Mouse (Mus musculus): ENCODE data around the gene Dnajc15. TPM values are rescaled to one million over a fixed set of nuclear protein-coding genes. Genes with fewer than 3 reads are reported as not detected.

The Dnajc15 gene
- polyA plus RNA-seq, 1 experiment from 2014 or later: 119 TPM

DNA sequence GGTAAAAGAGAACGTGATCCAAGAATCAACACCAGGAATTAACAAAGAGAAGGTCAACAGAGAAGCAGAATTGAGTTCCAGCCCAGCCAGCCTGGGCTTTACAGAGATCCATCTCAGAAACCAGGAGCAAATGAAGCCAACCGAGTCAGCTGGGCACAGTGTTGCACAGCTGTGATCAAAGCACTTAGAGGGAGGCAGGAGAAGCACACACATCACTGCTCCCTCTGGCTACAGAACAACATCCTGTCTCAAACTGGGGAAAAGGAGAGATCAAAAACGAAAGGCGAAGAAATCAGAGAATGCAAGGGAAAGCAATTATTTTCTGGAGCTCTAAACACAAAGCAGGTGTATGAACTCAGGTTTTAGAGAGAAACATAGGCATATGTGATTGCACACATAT lies 28.7 kb downstream of the Dnajc15 start:
- 58% methylated on average over 4 of the region's 4 CpGs for WGBS

DNA sequence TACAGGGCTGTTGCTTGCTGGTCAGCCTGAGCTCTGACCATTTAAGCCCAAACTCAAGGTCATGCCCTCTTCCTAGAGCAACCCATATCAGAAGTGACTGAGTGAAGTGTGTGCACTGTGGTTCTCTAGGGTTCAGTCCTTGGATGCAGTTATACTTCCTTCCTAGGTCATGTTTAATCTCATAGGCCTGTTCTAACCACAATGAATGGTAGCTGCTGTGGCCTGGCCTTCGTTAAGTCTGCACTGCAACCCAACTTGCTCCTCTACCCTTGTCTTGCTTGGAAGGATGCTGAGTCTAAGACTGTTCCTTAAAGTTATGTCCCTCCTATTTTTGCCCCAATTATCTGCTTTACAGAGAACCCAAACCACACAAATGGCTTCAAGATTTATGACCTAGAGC lies 29.4 kb downstream of the Dnajc15 start:
- Histone ChIP-seq H3K27ac (replicated peaks; ENCODE audit: low read depth, low read length) (no peak overlapping the region), H3K36me3 (ENCODE audit: control insufficient read depth, insufficient read depth, low read length) (no peaks in the 10 kb centered on the region), H3K4me3 (ENCODE audit: low read depth, low read length) (no peak overlapping the region), H3K9me3 (ENCODE audit: control insufficient read depth, low read length) (no peaks in the 10 kb centered on the region), H3K4me2 (ENCODE audit: low read depth, severe bottlenecking) (no peak overlapping the region), H3K4me1 (ENCODE audit: control insufficient read depth, insufficient read depth, low read length) (no peaks in the 10 kb centered on the region), H3K27me3 (ENCODE audit: control insufficient read depth, insufficient read depth, low read length) (no peaks in the 10 kb centered on the region), H3K9ac (ENCODE audit: low read length) (no peak overlapping the region)
- DNase-seq (ENCODE audit: low spot score) (no peak), ATAC-seq (ENCODE audit: insufficient number of reproducible peaks, low FRiP score, low TSS enrichment, low read depth) (no peak)
- 80% methylated on average over 1 of the region's 1 CpGs for WGBS

More for the DNA sequence above, 28.7 kb downstream of the Dnajc15 start:
- no peak overlapping the region for H3K4me2 ChIP-seq (ENCODE audit: low read depth, severe bottlenecking)
- H3K4me1 ChIP-seq (ENCODE audit: control insufficient read depth, insufficient read depth, low read length): no peaks in the 10 kb centered on the region
- ATAC-seq (ENCODE audit: insufficient number of reproducible peaks, low FRiP score, low TSS enrichment, low read depth): no peak
- no peaks in the 10 kb centered on the region for H3K9me3 ChIP-seq (ENCODE audit: control insufficient read depth, low read length)
- H3K27me3 ChIP-seq (ENCODE audit: control insufficient read depth, insufficient read depth, low read length): no peaks in the 10 kb centered on the region
- H3K36me3 ChIP-seq (ENCODE audit: control insufficient read depth, insufficient read depth, low read length): no peaks in the 10 kb centered on the region
- no peak for DNase-seq (ENCODE audit: low spot score)
- no peak overlapping the region for H3K9ac ChIP-seq (ENCODE audit: low read length)
- H3K4me3 ChIP-seq (ENCODE audit: low read depth, low read length): no peak overlapping the region
- H3K27ac ChIP-seq (replicated peaks; ENCODE audit: low read depth, low read length): no peak overlapping the region

DNA sequence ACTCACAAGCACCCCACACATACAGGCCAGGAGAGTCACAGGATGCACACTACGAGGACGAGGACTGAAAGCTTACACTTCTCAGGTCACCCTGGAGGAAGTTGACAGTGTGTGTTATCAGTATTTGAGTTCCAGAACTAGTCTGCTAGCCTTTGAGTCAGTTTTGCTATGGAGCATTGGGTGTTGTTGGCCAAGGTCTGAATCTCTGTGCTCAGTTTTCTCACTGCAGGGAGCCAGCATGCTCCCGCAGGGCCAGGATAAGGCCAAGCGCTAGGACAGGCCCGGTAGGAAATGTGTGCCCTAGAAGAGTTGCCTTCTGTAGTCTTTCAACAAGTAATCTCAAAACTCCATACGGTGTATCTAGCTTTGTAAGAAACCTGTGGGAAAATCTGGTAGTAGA lies 34.4 kb downstream of the Dnajc15 start:
- no peak overlapping the region for H3K4me2 ChIP-seq (ENCODE audit: low read depth, severe bottlenecking)
- H3K36me3 ChIP-seq (ENCODE audit: control insufficient read depth, insufficient read depth, low read length): no peaks in the 10 kb centered on the region
- H3K4me3 ChIP-seq (ENCODE audit: low read depth, low read length): no peak overlapping the region
- no peaks in the 10 kb centered on the region for H3K27me3 ChIP-seq (ENCODE audit: control insufficient read depth, insufficient read depth, low read length)
- no peaks in the 10 kb centered on the region for H3K4me1 ChIP-seq (ENCODE audit: control insufficient read depth, insufficient read depth, low read length)
- no peaks in the 10 kb centered on the region for H3K9me3 ChIP-seq (ENCODE audit: control insufficient read depth, low read length)
- H3K9ac ChIP-seq (ENCODE audit: low read length): no peak overlapping the region
- ATAC-seq (ENCODE audit: insufficient number of reproducible peaks, low FRiP score, low TSS enrichment, low read depth): no peak
- no peak overlapping the region for H3K27ac ChIP-seq (replicated peaks; ENCODE audit: low read depth, low read length)
- no peak for DNase-seq (ENCODE audit: low spot score)
- WGBS: 87% methylated on average over 6 of the region's 6 CpGs

- Histone ChIP-seq H3K4me2 (ENCODE audit: low read depth, severe bottlenecking) (no peak overlapping the region), H3K4me1 (ENCODE audit: control insufficient read depth, insufficient read depth, low read length) (no peaks in the 10 kb centered on the region), H3K9ac (ENCODE audit: low read length) (no peak overlapping the region), H3K4me3 (ENCODE audit: low read depth, low read length) (no peak overlapping the region), H3K9me3 (ENCODE audit: control insufficient read depth, low read length) (no peaks in the 10 kb centered on the region), H3K27ac (replicated peaks; ENCODE audit: low read depth, low read length) (no peak overlapping the region), H3K36me3 (ENCODE audit: control insufficient read depth, insufficient read depth, low read length) (no peaks in the 10 kb centered on the region), H3K27me3 (ENCODE audit: control insufficient read depth, insufficient read depth, low read length) (no peaks in the 10 kb centered on the region)
- DNase-seq (ENCODE audit: low spot score): no peak
- no peak for ATAC-seq (ENCODE audit: insufficient number of reproducible peaks, low FRiP score, low TSS enrichment, low read depth)
- WGBS: 95% methylated on average over 2 of the region's 2 CpGs
Measured at GRCm38 (mm10) chr14:77840078-77840477, 34.8 kb downstream of the Dnajc15 start.

- 87% methylated on average over 2 of the region's 2 CpGs for WGBS
- no peak overlapping the region for H3K4me2 ChIP-seq (ENCODE audit: low read depth, severe bottlenecking)
- H3K4me3 ChIP-seq (ENCODE audit: low read depth, low read length): no peak overlapping the region
- H3K27me3 ChIP-seq (ENCODE audit: control insufficient read depth, insufficient read depth, low read length): no peaks in the 10 kb centered on the region
- H3K9ac ChIP-seq (ENCODE audit: low read length): no peak overlapping the region
- no peak overlapping the region for H3K27ac ChIP-seq (replicated peaks; ENCODE audit: low read depth, low read length)
- ATAC-seq (ENCODE audit: insufficient number of reproducible peaks, low FRiP score, low TSS enrichment, low read depth) (no peak), DNase-seq (ENCODE audit: low spot score) (no peak)
- no peaks in the 10 kb centered on the region for H3K9me3 ChIP-seq (ENCODE audit: control insufficient read depth, low read length)
- no peaks in the 10 kb centered on the region for H3K36me3 ChIP-seq (ENCODE audit: control insufficient read depth, insufficient read depth, low read length)
- H3K4me1 ChIP-seq (ENCODE audit: control insufficient read depth, insufficient read depth, low read length): no peaks in the 10 kb centered on the region
Measured at GRCm38 (mm10) chr14:77836794-77837193, 38.1 kb downstream of the Dnajc15 start.

- Histone ChIP-seq H3K4me1 (ENCODE audit: control insufficient read depth, insufficient read depth, low read length) (no peaks in the 10 kb centered on the region), H3K9ac (ENCODE audit: low read length) (no peak overlapping the region), H3K4me3 (ENCODE audit: low read depth, low read length) (no peak overlapping the region), H3K36me3 (ENCODE audit: control insufficient read depth, insufficient read depth, low read length) (no peaks in the 10 kb centered on the region), H3K4me2 (ENCODE audit: low read depth, severe bottlenecking) (no peak overlapping the region), H3K27me3 (ENCODE audit: control insufficient read depth, insufficient read depth, low read length) (no peaks in the 10 kb centered on the region), H3K9me3 (ENCODE audit: control insufficient read depth, low read length) (no peaks in the 10 kb centered on the region), H3K27ac (replicated peaks; ENCODE audit: low read depth, low read length) (no peak overlapping the region)
- ATAC-seq (ENCODE audit: insufficient number of reproducible peaks, low FRiP score, low TSS enrichment, low read depth) (no peak), DNase-seq (ENCODE audit: low spot score) (no peak)
Measured at GRCm38 (mm10) chr14:77832359-77832758, 42.6 kb downstream of the Dnajc15 start.

DNA sequence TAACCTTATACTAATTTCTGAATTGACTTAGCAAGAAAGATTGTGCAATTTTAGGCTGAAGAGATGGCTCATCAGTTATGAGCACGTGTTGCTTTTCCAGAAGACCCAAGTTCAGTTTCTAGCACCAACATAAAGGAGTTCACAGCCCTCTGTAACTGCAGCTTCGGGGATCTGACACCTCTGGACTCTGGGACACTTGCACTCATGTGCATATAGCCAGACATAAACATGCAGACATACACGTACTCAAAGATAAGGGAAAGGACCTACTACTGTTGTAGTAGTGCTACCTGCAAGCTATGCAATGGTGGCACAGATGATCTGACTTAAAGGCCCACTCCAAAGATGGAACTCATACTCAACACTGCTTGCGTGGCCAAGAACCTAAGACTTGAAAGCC lies 43.0 kb downstream of the Dnajc15 start:
- no peak for ATAC-seq (ENCODE audit: insufficient number of reproducible peaks, low FRiP score, low TSS enrichment, low read depth)
- Histone ChIP-seq H3K27ac (replicated peaks; ENCODE audit: low read depth, low read length) (no peak overlapping the region), H3K9me3 (ENCODE audit: control insufficient read depth, low read length) (no peaks in the 10 kb centered on the region), H3K4me1 (ENCODE audit: control insufficient read depth, insufficient read depth, low read length) (no peaks in the 10 kb centered on the region), H3K9ac (ENCODE audit: low read length) (no peak overlapping the region), H3K4me2 (ENCODE audit: low read depth, severe bottlenecking) (no peak overlapping the region), H3K27me3 (ENCODE audit: control insufficient read depth, insufficient read depth, low read length) (no peaks in the 10 kb centered on the region), H3K4me3 (ENCODE audit: low read depth, low read length) (no peak overlapping the region), H3K36me3 (ENCODE audit: control insufficient read depth, insufficient read depth, low read length) (no peaks in the 10 kb centered on the region)
- 93% methylated on average over 4 of the region's 4 CpGs for WGBS
- DNase-seq (ENCODE audit: low spot score): no peak

GRCm38 (mm10) chr14:77829673-77830072 lies 45.3 kb downstream of the Dnajc15 start:
- no peaks in the 10 kb centered on the region for H3K9me3 ChIP-seq (ENCODE audit: control insufficient read depth, low read length)
- no peak for ATAC-seq (ENCODE audit: insufficient number of reproducible peaks, low FRiP score, low TSS enrichment, low read depth)
- no peak overlapping the region for H3K9ac ChIP-seq (ENCODE audit: low read length)
- no peaks in the 10 kb centered on the region for H3K27me3 ChIP-seq (ENCODE audit: control insufficient read depth, insufficient read depth, low read length)
- H3K36me3 ChIP-seq (ENCODE audit: control insufficient read depth, insufficient read depth, low read length): no peaks in the 10 kb centered on the region
- no peak overlapping the region for H3K4me2 ChIP-seq (ENCODE audit: low read depth, severe bottlenecking)
- no peak for DNase-seq (ENCODE audit: low spot score)
- no peak overlapping the region for H3K27ac ChIP-seq (replicated peaks; ENCODE audit: low read depth, low read length)
- H3K4me1 ChIP-seq (ENCODE audit: control insufficient read depth, insufficient read depth, low read length): no peaks in the 10 kb centered on the region
- no peak overlapping the region for H3K4me3 ChIP-seq (ENCODE audit: low read depth, low read length)
- WGBS: 82% methylated on average over 4 of the region's 4 CpGs

GRCm38 (mm10) chr14:77825891-77826290 lies 49.0 kb downstream of the Dnajc15 start:
- Histone ChIP-seq H3K9me3 (ENCODE audit: control insufficient read depth, low read length) (no peaks in the 10 kb centered on the region), H3K4me2 (ENCODE audit: low read depth, severe bottlenecking) (no peak overlapping the region), H3K36me3 (ENCODE audit: control insufficient read depth, insufficient read depth, low read length) (no peaks in the 10 kb centered on the region), H3K27ac (replicated peaks; ENCODE audit: low read depth, low read length) (no peak overlapping the region), H3K4me3 (ENCODE audit: low read depth, low read length) (no peak overlapping the region), H3K4me1 (ENCODE audit: control insufficient read depth, insufficient read depth, low read length) (no peaks in the 10 kb centered on the region), H3K27me3 (ENCODE audit: control insufficient read depth, insufficient read depth, low read length) (no peaks in the 10 kb centered on the region), H3K9ac (ENCODE audit: low read length) (no peak overlapping the region)
- WGBS: 87% methylated on average over 3 of the region's 3 CpGs
- DNase-seq (ENCODE audit: low spot score) (no peak), ATAC-seq (ENCODE audit: insufficient number of reproducible peaks, low FRiP score, low TSS enrichment, low read depth) (no peak)
